Mouse (Mus musculus) brown adipose tissue, adult 24 weeks (tissue): ENCODE results near the gene Rpl5. TPM values are rescaled to one million over a fixed set of nuclear protein-coding genes. Genes with fewer than 3 reads are reported as not detected.
"Not testable (repeated sequence)": the region's sequence is repeated elsewhere in the genome, so short reads cannot be mapped to it uniquely, and the experiment has no call there.

Experiments
- H3K27ac ChIP-seq: fragments of 200-500 bp; replicated peaks from 2 replicates; pipeline ENCODE4 v1.5.1; 2012; ENCODE audit warnings: low read depth, mild to moderate bottlenecking, low read length
- H3K4me1 ChIP-seq: fragments of 200-500 bp; 2 replicates; pipeline ENCODE4 v1.6.1; 2012; ENCODE audit warnings: low read length, mixed read lengths; ENCODE audit not compliant: control insufficient read depth, insufficient read depth, insufficient read length
- H3K4me3 ChIP-seq: fragments of 200-500 bp; 2 replicates; pipeline ENCODE4 v1.5.1; 2012; ENCODE audit warnings: low read depth, mild to moderate bottlenecking, low read length, moderate library complexity; ENCODE audit not compliant: insufficient read depth
- polyA plus RNA-seq: library from polyadenylated mRNA; stranded (reverse); fragments of >200 nt; gene quantifications from 2 replicates; pipeline ENCODE4 v1.2.4, GENCODE M21; 2012; ENCODE audit not compliant: missing spikeins, insufficient read depth, insufficient read length

Rpl5 gene
- polyA plus RNA-seq, 1 experiment, result 16.1 TPM

DNA sequence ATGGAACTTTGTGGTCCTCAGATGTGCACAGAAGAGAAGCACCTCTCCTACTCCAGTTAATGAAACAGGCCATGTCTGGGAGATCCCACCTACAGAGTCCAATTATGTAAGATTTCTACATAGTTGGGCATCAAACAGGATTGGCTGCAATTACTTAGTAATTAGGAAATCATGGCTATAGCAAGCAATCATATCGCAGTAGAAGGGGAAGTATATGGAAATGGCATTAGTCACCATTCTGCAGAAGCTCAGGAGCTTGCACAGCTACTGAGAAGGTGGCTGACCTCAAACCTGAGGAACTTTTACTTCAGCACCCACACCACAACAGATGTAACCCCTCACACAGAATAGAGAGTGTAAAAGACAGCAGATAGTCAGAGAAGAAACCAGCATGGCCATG lies 22.5 kb downstream of the Rpl5 start:
- Histone ChIP-seq H3K27ac (no peak overlapping the region), H3K4me1 (peaks cover 2% of the 10 kb centered on the region; the same call in 1 of the 2 replicates), H3K4me3 (no peak overlapping the region)

DNA sequence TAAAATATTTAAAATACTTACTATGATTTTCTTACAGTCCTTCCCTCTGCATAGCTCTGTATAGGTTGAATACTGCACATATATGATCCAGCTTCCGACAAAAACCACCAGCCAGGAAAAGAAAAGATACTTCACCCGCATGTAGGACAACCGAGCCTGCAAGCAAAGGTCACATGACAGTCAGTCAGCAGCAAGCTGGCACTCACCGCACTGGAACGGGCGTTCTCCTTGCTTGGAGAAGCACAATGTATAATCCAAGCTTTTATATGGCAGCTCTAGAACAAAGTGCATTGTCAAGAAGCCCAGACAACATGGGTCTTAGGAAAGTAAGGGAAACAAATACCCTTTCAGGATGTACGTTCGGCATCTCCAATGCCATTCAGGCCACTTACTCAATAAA lies 24.3 kb downstream of the Rpl5 start:
- H3K4me1 ChIP-seq, result peaks cover 2% of the 10 kb centered on the region; the same call in 1 of the 2 replicates
- no peak overlapping the region for H3K27ac ChIP-seq
- no peak overlapping the region for H3K4me3 ChIP-seq

DNA sequence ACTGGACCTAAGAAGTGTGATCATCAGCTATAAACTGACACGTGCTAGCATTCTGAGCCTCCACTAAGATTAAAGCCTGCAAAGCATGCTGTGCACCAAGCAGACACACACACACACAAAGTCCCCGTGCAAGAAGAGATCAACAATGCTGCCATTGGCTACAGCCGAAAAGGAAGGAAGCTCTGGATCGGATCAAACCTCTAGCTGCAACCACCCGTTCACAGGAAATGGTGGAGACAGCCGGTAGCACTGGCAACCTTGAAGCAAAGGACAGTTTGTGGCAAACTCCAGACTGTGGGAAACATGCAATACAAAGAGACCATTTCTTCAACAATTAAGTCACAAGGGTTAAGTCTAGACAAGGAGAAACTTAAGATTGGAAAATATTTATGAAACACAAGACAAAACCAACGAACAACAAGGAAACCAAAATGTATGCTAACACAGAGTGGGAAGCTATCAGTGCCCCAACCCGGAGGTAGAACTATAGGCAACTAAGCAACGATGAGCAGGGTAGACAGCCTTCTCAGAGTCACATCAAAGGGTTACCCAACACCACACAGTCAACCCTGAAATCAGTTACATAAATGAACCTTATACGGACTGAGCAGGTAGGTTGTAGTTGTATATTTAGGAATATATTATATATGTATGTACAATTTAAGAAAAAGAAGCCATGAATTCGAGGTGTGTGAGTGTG lies 26.4 kb downstream of the Rpl5 start:
- Histone ChIP-seq H3K27ac (no peak overlapping the region), H3K4me1 (peaks cover 2% of the 10 kb centered on the region; the same call in 1 of the 2 replicates), H3K4me3 (no peak overlapping the region)

DNA sequence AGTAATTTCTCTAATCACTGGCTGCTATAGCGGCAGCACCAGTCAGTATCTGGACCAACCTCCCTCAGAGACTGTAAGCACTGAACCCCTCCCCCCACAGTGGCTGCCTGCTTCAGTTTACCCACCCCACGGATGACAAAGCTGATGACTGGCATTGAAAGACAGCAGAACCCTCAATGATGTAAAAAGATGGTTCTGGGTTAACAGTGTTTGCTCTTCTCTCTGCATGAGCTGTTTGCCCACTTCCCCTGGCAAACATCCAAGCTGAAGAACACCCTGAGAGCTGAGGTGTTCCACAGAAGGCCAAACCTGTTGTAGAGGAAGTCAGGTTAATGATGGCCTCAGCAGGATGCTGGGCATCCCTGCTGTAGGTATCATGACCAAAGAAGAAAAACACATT lies 32.3 kb downstream of the Rpl5 start:
- Histone ChIP-seq H3K27ac (no peak overlapping the region), H3K4me3 (no peak overlapping the region), H3K4me1 (no peaks in the 10 kb centered on the region)

DNA sequence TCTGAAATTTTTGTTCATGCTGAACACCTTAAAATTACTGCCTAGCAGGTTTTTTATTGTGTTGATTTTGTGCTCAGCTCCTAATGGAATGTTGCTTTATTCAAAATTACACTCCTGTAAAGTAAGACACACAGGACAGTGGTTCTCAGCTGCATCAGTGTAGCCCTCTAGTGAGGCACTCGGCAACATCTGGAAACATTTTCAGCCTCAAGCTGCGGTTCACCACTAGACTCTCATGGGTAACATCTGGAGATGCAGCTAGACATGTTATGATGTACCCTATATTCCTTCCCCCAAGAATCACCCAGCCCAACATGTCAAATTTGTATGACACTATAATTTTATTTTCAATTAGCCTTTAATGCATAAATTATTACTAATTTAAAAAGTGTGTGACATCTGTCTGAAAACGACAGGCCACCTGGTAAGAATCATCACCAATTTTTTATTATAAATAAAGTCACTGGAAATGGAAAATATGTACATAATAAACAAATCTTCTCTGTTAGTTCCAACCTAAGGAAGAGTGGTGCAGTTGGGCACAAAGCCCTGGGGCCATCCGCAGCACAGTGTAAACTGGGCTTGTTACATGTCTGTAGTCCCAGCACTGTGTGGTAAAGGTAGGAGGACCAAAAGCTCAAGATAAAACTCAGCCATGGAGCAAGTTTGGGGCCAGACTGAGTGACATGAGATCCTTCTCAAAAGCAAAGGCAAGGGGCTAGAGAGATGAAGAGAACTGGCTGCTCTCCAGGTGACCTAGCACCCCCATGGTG lies 33.1 kb downstream of the Rpl5 start:
- H3K4me3 ChIP-seq, result no peak overlapping the region

DNA sequence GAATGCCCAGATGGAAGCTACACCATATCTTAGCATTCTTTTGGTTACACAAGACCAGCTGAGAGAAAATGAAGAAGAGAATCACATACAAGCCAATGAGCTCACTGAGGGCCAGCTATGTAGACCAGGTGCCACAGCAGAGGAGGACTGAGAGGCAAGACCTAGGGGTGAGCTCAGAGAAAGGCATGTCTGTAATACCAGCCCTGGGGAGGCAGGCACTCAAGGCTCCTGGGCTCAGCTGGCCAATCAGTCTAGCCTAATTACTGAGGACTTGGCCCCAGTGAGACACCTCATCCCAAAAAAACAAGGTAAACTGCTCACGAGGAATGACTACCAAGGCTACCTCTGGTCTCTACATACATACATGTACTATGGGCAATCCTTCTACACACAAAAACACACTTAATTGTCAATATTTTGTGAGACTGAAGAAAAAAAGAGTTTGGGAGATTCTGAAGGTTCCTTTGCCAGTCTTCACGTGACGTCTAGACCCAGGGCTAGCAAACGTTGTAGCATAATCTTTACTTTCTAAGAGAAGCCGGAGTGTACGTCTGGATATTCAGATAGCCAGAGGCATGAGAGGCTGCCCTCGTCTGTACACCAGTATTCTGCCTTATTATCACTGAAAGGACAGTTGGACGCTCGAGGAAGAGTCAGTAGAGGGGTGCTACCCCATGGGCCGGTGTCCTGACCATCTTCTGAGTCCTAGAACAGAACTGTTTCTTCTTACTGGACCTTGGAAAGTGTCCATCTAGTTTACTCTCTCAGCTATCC lies 34.7 kb downstream of the Rpl5 start:
- H3K4me3 ChIP-seq, result no peak overlapping the region
- no peaks in the 10 kb centered on the region for H3K4me1 ChIP-seq
- no peak overlapping the region for H3K27ac ChIP-seq

More for the DNA sequence above, 33.1 kb downstream of the Rpl5 start:
- no peaks in the 10 kb centered on the region for H3K4me1 ChIP-seq
- no peak overlapping the region for H3K27ac ChIP-seq

DNA sequence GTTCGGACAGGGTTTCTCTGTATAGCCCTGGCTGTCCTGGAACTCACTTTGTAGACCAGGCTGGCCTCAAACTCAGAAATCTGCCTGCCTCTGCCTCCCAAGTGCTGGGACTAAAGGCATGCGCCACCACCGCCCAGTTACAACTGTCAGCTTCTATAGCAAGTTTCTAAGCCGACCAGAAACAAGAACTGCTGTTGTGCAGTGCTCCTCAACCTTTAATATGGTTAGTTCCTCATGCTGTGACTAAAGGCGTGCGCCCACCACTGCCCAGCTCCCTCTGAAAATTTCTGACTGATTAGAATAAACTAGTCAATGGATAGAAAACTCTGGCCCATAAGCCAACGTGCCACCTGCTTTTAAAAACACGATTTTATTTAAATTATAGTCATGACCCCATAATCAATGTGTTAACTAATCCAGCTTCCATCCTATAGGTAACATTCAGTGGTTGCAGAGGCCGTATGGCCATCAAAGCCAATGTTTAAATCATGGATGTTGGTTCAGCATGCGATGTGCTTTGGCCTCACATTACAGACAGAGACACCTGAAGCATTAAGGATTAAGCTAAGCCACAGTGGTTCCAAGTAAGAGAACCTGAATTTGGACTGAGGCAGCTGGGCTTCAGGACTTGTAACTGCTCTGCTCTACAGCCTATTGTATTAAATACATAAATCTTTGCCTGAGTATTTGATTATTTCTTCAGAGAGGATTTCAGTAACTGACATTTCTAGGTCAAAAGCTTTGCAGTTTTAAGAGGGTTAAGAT lies 36.5 kb downstream of the Rpl5 start:
- H3K4me3 ChIP-seq, result no peak overlapping the region
- no peak overlapping the region for H3K27ac ChIP-seq
- H3K4me1 ChIP-seq, result no peaks in the 10 kb centered on the region

DNA sequence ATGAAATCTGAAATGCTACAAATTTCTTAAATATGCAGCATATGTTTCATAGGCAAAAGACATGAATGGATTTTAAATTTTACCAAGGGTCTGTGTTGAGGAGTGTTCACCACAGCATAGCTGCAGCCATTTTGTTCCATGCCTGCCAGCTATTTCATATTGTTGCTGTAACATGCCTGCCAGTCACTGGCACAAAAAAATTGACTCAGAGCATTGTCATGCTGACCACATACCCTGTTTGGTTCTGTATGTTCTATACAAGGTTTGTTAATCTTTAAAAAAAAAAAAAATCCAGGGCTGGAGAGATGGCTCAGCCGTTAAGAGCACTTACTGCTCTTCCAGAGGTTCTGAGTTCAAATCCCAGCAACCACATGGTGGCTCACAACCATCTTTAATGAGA lies 38.2 kb downstream of the Rpl5 start:
- not testable (repeated sequence) for H3K4me1 ChIP-seq, H3K27ac ChIP-seq, H3K4me3 ChIP-seq

DNA sequence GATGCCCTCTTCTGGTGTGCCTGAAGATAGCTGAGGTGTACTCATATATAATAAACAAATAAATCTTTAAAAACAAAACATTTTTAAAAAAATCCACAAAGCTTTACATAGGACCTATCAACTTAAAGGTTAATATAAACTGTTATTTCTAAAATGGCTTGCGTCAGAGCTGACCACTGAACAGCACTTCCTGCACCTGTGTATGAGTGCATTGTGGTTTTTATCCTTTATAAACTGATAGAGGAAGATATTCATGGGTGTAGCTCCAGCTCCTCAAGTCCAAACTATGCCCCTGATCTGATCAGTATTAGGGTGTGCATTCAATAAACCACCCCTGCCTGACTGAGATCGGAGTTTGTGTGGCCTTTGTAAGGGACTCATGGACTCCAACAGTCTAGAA lies 38.6 kb downstream of the Rpl5 start:
- no peaks in the 10 kb centered on the region for H3K4me1 ChIP-seq
- no peak overlapping the region for H3K4me3 ChIP-seq
- no peak overlapping the region for H3K27ac ChIP-seq

DNA sequence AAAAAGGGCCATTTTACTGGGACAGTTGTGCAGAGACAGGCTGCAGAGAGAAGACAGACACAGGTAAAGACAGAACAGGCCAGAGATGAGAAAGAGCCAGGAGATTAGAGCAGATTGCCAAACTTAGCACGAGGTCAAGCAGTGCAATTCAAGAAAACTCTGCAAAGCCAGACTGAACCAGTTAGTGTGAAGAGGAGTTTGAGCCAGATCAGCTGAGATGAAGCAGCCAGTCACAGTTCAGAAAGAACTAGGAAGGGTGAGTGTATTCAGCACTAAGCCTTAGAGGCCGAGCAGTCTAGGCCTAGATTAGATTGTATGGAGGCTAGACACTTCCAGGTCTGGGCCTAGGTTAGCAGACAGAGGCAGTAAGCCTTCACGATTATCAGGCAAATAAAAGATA lies 39.4 kb downstream of the Rpl5 start:
- no peak overlapping the region for H3K27ac ChIP-seq
- H3K4me3 ChIP-seq, result no peak overlapping the region

DNA sequence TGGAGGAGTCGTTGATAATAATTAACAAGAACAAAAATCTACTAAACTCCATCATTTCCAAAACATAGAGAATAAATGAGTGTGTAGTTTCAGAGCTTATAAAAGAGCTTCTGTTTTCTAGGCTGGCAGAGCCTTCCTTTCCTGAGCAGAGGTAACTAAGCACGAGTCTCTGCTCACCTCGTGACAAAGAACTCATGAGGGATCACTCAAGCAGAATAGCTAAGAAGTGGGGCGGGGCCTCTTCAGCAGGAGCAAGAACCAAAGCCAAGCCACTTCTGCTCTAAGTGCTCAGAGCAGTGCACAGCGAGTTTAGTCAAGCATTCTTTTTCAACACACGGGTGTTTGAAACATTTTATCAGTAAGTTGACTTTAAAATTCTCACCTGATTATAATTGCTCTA lies 40.9 kb downstream of the Rpl5 start:
- H3K4me3 ChIP-seq, result no peak overlapping the region
- no peak overlapping the region for H3K27ac ChIP-seq
- H3K4me1 ChIP-seq, result no peaks in the 10 kb centered on the region

More for the DNA sequence above, 39.4 kb downstream of the Rpl5 start:
- no peaks in the 10 kb centered on the region for H3K4me1 ChIP-seq

DNA sequence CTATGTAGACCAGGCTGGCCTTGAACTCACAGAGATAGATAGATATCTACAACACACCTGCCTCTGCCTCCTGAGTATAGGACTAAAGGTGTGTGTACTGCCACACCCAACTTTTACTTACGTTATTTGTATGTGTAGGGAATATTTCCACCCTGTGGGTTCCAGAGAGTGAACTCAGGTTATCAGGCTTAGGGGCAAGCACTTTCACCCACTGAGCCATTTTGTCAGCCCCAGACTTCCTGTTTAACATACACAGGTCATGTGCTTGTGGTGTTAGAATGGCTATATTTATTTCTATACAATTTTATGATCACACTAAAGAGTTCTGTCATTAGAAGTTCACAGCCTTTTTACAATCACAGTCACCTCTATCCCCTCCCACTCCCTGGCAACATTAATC lies 42.6 kb downstream of the Rpl5 start:
- peaks cover 2% of the 10 kb centered on the region for H3K4me1 ChIP-seq
- no peak overlapping the region for H3K27ac ChIP-seq
- no peak overlapping the region for H3K4me3 ChIP-seq

DNA sequence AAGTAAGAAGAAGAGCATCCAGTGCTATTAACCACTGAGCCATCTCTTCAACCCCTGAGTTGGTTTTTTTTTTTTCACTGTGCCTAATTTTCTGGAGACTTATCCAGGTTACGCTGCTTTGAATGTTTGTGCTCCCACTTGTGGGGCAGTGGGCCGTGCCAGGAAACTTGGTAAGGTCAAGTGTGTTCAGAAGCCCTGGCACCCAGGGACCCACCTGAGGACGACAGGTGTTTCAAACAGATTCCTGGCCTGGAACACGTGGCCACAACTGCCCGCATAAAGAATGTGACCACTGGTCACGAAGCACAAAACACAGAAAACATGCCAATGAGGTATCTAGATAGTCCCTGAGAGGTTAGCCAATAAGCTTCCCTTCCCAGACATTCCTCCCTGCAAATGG lies 43.2 kb downstream of the Rpl5 start:
- Histone ChIP-seq H3K4me1 (peaks cover 3% of the 10 kb centered on the region), H3K27ac (no peak overlapping the region), H3K4me3 (no peak overlapping the region)

DNA sequence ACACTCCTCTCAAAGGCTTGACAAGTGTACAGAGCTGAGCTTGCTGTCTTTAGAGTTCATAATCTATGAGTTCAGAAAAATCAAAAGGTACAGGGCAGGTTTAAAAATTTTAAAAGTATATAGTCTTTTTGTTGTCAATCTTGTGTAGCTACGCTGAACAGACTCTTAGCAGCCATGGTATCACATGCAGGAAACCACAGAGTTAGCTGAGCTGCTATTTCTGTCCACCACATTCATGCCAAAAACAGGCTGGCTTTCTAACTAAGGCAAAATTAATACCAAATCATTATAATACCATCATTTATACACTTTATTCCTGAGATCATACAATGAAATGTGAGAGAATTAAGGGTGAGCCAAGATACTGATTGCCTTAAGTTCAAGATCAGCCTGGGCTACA lies 46.2 kb downstream of the Rpl5 start:
- Histone ChIP-seq H3K4me1 (peaks cover 13% of the 10 kb centered on the region), H3K4me3 (no peak overlapping the region), H3K27ac (no peak overlapping the region)

DNA sequence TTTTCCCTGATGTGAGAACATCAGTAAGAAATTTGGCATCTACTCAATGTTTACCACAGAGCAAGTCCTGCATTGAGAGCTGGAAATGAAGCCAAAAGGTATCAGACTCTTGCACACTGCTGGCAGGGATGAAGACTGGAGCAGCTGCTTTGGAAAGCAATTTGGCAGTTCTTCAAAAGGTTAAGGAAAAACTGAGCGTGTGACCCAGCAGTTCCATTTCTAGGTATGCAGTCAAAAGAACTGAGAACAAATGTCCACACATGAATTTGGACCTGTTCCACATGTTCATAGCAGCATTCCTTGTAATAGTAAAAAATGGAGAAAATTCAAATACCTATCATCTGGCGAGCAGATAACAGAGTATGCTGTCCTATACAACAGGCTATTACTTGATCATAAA lies 47.2 kb downstream of the Rpl5 start:
- Histone ChIP-seq H3K4me1 (peaks cover 13% of the 10 kb centered on the region), H3K4me3 (no peak overlapping the region), H3K27ac (no peak overlapping the region)
